Mouse (Mus musculus): ENCODE results near the gene Kif26a.
A peak's percentile ranks its signal among the peaks of the same experiment; 100 is the strongest.

Gene Kif26a

GRCm38 (mm10) chr12:112164840-112165219 is 18.8 kb downstream of the Kif26a start:
- no peak for DNase-seq (ENCODE audit: low read depth, low spot score)

- no peak for DNase-seq (ENCODE audit: low read depth, low spot score)
These were observed 23.2 kb downstream of the Kif26a start for GRCm38 (mm10) chr12:112169240-112169639.

GRCm38 (mm10) chr12:112170671-112171574 is 24.9 kb downstream of the Kif26a start:
- peak; percentile 52 for DNase-seq (ENCODE audit: low read depth, low spot score)

GRCm38 (mm10) chr12:112171657-112172056 is 25.6 kb downstream of the Kif26a start:
- DNase-seq (ENCODE audit: low read depth, low spot score): peak; percentile 42

GRCm38 (mm10) chr12:112172214-112172613 is 26.2 kb downstream of the Kif26a start:
- DNase-seq (ENCODE audit: low read depth, low spot score): no peak

GRCm38 (mm10) chr12:112177679-112178078 is 31.7 kb downstream of the Kif26a start:
- DNase-seq (ENCODE audit: low read depth, low spot score): no peak

GRCm38 (mm10) chr12:112179687-112180086 is 33.7 kb downstream of the Kif26a start:
- no peak for DNase-seq (ENCODE audit: low read depth, low spot score)

GRCm38 (mm10) chr12:112181921-112182608 is 36.1 kb downstream of the Kif26a start:
- no peak for DNase-seq (ENCODE audit: low read depth, low spot score)

GRCm38 (mm10) chr12:112182609-112182955 is 36.6 kb downstream of the Kif26a start:
- DNase-seq (ENCODE audit: low read depth, low spot score): no peak

- DNase-seq (ENCODE audit: low read depth, low spot score): peak; percentile 19
These were observed 37.7 kb downstream of the Kif26a start for GRCm38 (mm10) chr12:112183675-112184074.

- peak; percentile 17 for DNase-seq (ENCODE audit: low read depth, low spot score)
These were observed 38.4 kb downstream of the Kif26a start for GRCm38 (mm10) chr12:112184390-112184789.

- no peak for DNase-seq (ENCODE audit: low read depth, low spot score)
These were observed 40.9 kb downstream of the Kif26a start for GRCm38 (mm10) chr12:112186899-112187298.

GRCm38 (mm10) chr12:112191753-112192152 is 45.7 kb downstream of the Kif26a start:
- DNase-seq (ENCODE audit: low read depth, low spot score): peak; percentile 49

- no peak for DNase-seq (ENCODE audit: low read depth, low spot score)
These were observed 49.0 kb downstream of the Kif26a start for GRCm38 (mm10) chr12:112195019-112195418.

- DNase-seq (ENCODE audit: low read depth, low spot score): no peak
These were observed 50.6 kb downstream of the Kif26a start for GRCm38 (mm10) chr12:112196562-112196961.

GRCm38 (mm10) chr12:112199363-112199762 is 53.4 kb downstream of the Kif26a start:
- DNase-seq (ENCODE audit: low read depth, low spot score): no peak

- DNase-seq (ENCODE audit: low read depth, low spot score): no peak
These were observed 54.0 kb downstream of the Kif26a start for GRCm38 (mm10) chr12:112200045-112200444.

GRCm38 (mm10) chr12:112207163-112207562 is 61.2 kb downstream of the Kif26a start:
- DNase-seq (ENCODE audit: low read depth, low spot score): no peak

GRCm38 (mm10) chr12:112207734-112208133 is 61.7 kb downstream of the Kif26a start:
- no peak for DNase-seq (ENCODE audit: low read depth, low spot score)

GRCm38 (mm10) chr12:112210622-112211021 is 64.6 kb downstream of the Kif26a start:
- DNase-seq (ENCODE audit: low read depth, low spot score): no peak

- DNase-seq (ENCODE audit: low read depth, low spot score): no peak
These were observed 68.4 kb downstream of the Kif26a start for GRCm38 (mm10) chr12:112214441-112214857.

- DNase-seq (ENCODE audit: low read depth, low spot score): no peak
These were observed 69.5 kb downstream of the Kif26a start for GRCm38 (mm10) chr12:112215545-112215944.

GRCm38 (mm10) chr12:112217021-112217420 is 71.0 kb downstream of the Kif26a start:
- peak; percentile 80 for DNase-seq (ENCODE audit: low read depth, low spot score)
